Mouse (Mus musculus): ENCODE measurements around the gene Slc12a3. TPM values are rescaled to one million over a fixed set of nuclear protein-coding genes. Genes with fewer than 3 reads are reported as not detected.

The Slc12a3 gene
- polyA plus RNA-seq, 1 experiment = 600 TPM

- under 1% methylated on average over 25 of the region's 25 CpGs for WGBS
- TF ChIP-seq POLR2A (IDR thresholded peaks at IDR 0.05; ENCODE audit: low read depth, low read length) (peak; percentile 10), CTCF (conservative IDR thresholded peaks at IDR 0.05; ENCODE audit: insufficient read depth, insufficient read length, low read depth, low read length) (no peak)
Measured at GRCm38 (mm10) chr8:94387027-94387684, 58.2 kb downstream of the Slc12a3 start.

GRCm38 (mm10) chr8:94387785-94388184, 58.8 kb downstream of the Slc12a3 start:
- TF ChIP-seq CTCF (conservative IDR thresholded peaks at IDR 0.05; ENCODE audit: insufficient read depth, insufficient read length, low read depth, low read length) (no peak), POLR2A (IDR thresholded peaks at IDR 0.05; ENCODE audit: low read depth, low read length) (no peak)
- Histone ChIP-seq H3K27ac (ENCODE audit: insufficient read depth, low read depth, low read length) (peak overlapping the region; percentile 94), H3K27me3 (replicated peaks; ENCODE audit: control insufficient read depth, insufficient read depth, low read length) (no peaks in the 10 kb centered on the region), H3K36me3 (ENCODE audit: control insufficient read depth, insufficient read depth, low read length) (peaks cover 28% of the 10 kb centered on the region), H3K4me1 (ENCODE audit: control insufficient read depth, insufficient read depth, low read length) (peaks cover 6% of the 10 kb centered on the region; the same call in 1 of the 2 replicates), H3K4me3 (ENCODE audit: insufficient read depth, low read depth, low read length) (peak overlapping the region; percentile 85)
- 7% methylated on average over 6 of the region's 6 CpGs for WGBS
- no peak for DNase-seq

More at GRCm38 (mm10) chr8:94387027-94387684, 58.2 kb downstream of the Slc12a3 start:
- H3K4me1 ChIP-seq (ENCODE audit: control insufficient read depth, insufficient read depth, low read length) = peaks cover 6% of the 10 kb centered on the region; the same call in 1 of the 2 replicates
- H3K27me3 ChIP-seq (replicated peaks; ENCODE audit: control insufficient read depth, insufficient read depth, low read length) = no peaks in the 10 kb centered on the region
- H3K36me3 ChIP-seq (ENCODE audit: control insufficient read depth, insufficient read depth, low read length) = peaks cover 23% of the 10 kb centered on the region
- H3K4me3 ChIP-seq (ENCODE audit: insufficient read depth, low read depth, low read length) = peak overlapping the region; percentile 85
- peak; percentile 98 for DNase-seq
- peak overlapping the region; percentile 98 for H3K27ac ChIP-seq (ENCODE audit: insufficient read depth, low read depth, low read length)

GRCm38 (mm10) chr8:94389531-94389930, 60.5 kb downstream of the Slc12a3 start:
- DNase-seq = no peak
- 79% methylated on average over 6 of the region's 6 CpGs for WGBS
- TF ChIP-seq POLR2A (IDR thresholded peaks at IDR 0.05; ENCODE audit: low read depth, low read length) (no peak), CTCF (conservative IDR thresholded peaks at IDR 0.05; ENCODE audit: insufficient read depth, insufficient read length, low read depth, low read length) (no peak)

GRCm38 (mm10) chr8:94390429-94390828, 61.4 kb downstream of the Slc12a3 start:
- TF ChIP-seq CTCF (conservative IDR thresholded peaks at IDR 0.05; ENCODE audit: insufficient read depth, insufficient read length, low read depth, low read length) (no peak), POLR2A (IDR thresholded peaks at IDR 0.05; ENCODE audit: low read depth, low read length) (no peak)
- no peaks in the 10 kb centered on the region for H3K27me3 ChIP-seq (replicated peaks; ENCODE audit: control insufficient read depth, insufficient read depth, low read length)
- 93% methylated on average over 6 of the region's 6 CpGs for WGBS
- H3K36me3 ChIP-seq (ENCODE audit: control insufficient read depth, insufficient read depth, low read length) = peaks cover 42% of the 10 kb centered on the region
- H3K4me1 ChIP-seq (ENCODE audit: control insufficient read depth, insufficient read depth, low read length) = peaks cover 5% of the 10 kb centered on the region; the same call in 1 of the 2 replicates
- H3K4me3 ChIP-seq (ENCODE audit: insufficient read depth, low read depth, low read length) = no peak overlapping the region
- DNase-seq = no peak
- no peak overlapping the region for H3K27ac ChIP-seq (ENCODE audit: insufficient read depth, low read depth, low read length)

More at GRCm38 (mm10) chr8:94389531-94389930, 60.5 kb downstream of the Slc12a3 start:
- no peaks in the 10 kb centered on the region for H3K27me3 ChIP-seq (replicated peaks; ENCODE audit: control insufficient read depth, insufficient read depth, low read length)
- H3K27ac ChIP-seq (ENCODE audit: insufficient read depth, low read depth, low read length) = no peak overlapping the region
- H3K4me1 ChIP-seq (ENCODE audit: control insufficient read depth, insufficient read depth, low read length) = peaks cover 6% of the 10 kb centered on the region; the same call in 1 of the 2 replicates
- no peak overlapping the region for H3K4me3 ChIP-seq (ENCODE audit: insufficient read depth, low read depth, low read length)
- peaks cover 37% of the 10 kb centered on the region for H3K36me3 ChIP-seq (ENCODE audit: control insufficient read depth, insufficient read depth, low read length)

- TF ChIP-seq CTCF (conservative IDR thresholded peaks at IDR 0.05; ENCODE audit: insufficient read depth, insufficient read length, low read depth, low read length) (no peak), POLR2A (IDR thresholded peaks at IDR 0.05; ENCODE audit: low read depth, low read length) (no peak)
- Histone ChIP-seq H3K27ac (ENCODE audit: insufficient read depth, low read depth, low read length) (no peak overlapping the region), H3K4me1 (ENCODE audit: control insufficient read depth, insufficient read depth, low read length) (peaks cover 3% of the 10 kb centered on the region; the same call in 1 of the 2 replicates), H3K27me3 (replicated peaks; ENCODE audit: control insufficient read depth, insufficient read depth, low read length) (no peaks in the 10 kb centered on the region), H3K4me3 (ENCODE audit: insufficient read depth, low read depth, low read length) (no peak overlapping the region), H3K36me3 (ENCODE audit: control insufficient read depth, insufficient read depth, low read length) (peaks cover 45% of the 10 kb centered on the region)
- no peak for DNase-seq
- WGBS = 95% methylated on average over 8 of the region's 8 CpGs
Measured at GRCm38 (mm10) chr8:94390910-94391309, 61.9 kb downstream of the Slc12a3 start.

- Histone ChIP-seq H3K36me3 (ENCODE audit: control insufficient read depth, insufficient read depth, low read length) (peaks cover 45% of the 10 kb centered on the region), H3K27me3 (replicated peaks; ENCODE audit: control insufficient read depth, insufficient read depth, low read length) (no peaks in the 10 kb centered on the region), H3K4me3 (ENCODE audit: insufficient read depth, low read depth, low read length) (no peak overlapping the region), H3K4me1 (ENCODE audit: control insufficient read depth, insufficient read depth, low read length) (peaks cover 3% of the 10 kb centered on the region; the same call in 1 of the 2 replicates), H3K27ac (ENCODE audit: insufficient read depth, low read depth, low read length) (no peak overlapping the region)
- TF ChIP-seq POLR2A (IDR thresholded peaks at IDR 0.05; ENCODE audit: low read depth, low read length) = no peak
- peak; percentile 54 for TF ChIP-seq CTCF (conservative IDR thresholded peaks at IDR 0.05; ENCODE audit: insufficient read depth, insufficient read length, low read depth, low read length)
- WGBS = 80% methylated on average over 12 of the region's 12 CpGs
- peak; percentile 80 for DNase-seq
Measured at GRCm38 (mm10) chr8:94392147-94392546, 63.1 kb downstream of the Slc12a3 start.

GRCm38 (mm10) chr8:94392648-94393047, 63.6 kb downstream of the Slc12a3 start:
- H3K27ac ChIP-seq (ENCODE audit: insufficient read depth, low read depth, low read length) = no peak overlapping the region
- peak; percentile 47 for DNase-seq
- 43% methylated on average over 6 of the region's 6 CpGs for WGBS

More at GRCm38 (mm10) chr8:94392648-94393047, 63.6 kb downstream of the Slc12a3 start:
- no peak for TF ChIP-seq POLR2A (IDR thresholded peaks at IDR 0.05; ENCODE audit: low read depth, low read length)
- no peak for TF ChIP-seq CTCF (conservative IDR thresholded peaks at IDR 0.05; ENCODE audit: insufficient read depth, insufficient read length, low read depth, low read length)
- H3K4me3 ChIP-seq (ENCODE audit: insufficient read depth, low read depth, low read length) = no peak overlapping the region
- H3K4me1 ChIP-seq (ENCODE audit: control insufficient read depth, insufficient read depth, low read length) = peaks cover 3% of the 10 kb centered on the region; the same call in 1 of the 2 replicates
- peaks cover 45% of the 10 kb centered on the region for H3K36me3 ChIP-seq (ENCODE audit: control insufficient read depth, insufficient read depth, low read length)
- no peaks in the 10 kb centered on the region for H3K27me3 ChIP-seq (replicated peaks; ENCODE audit: control insufficient read depth, insufficient read depth, low read length)

All from kidney, adult 2 months (tissue).